Mouse (Mus musculus) brain, embryonic 18.5 days (tissue): ENCODE measurements around the gene Slc37a1.

ENCODE experiments used
- DNase-seq: peaks from one replicate; pipeline ENCODE4 v3.0.0-alpha.2; 2012; ENCODE audit warnings: low read depth, low spot score

Slc37a1 gene

GRCm38 (mm10) chr17:31286492-31286891 is at the start of gene Slc37a1:
Gene Slc37a1 (plus strand): TSS chr17:31286792.
- DNase-seq = no peak

- no peak for DNase-seq
Measured at GRCm38 (mm10) chr17:31238234-31239020, 48.2 kb upstream of the Slc37a1 start.

GRCm38 (mm10) chr17:31241156-31241555 is 45.4 kb upstream of the Slc37a1 start:
- DNase-seq = no peak

GRCm38 (mm10) chr17:31242764-31243163 is 43.8 kb upstream of the Slc37a1 start:
- DNase-seq = no peak

- no peak for DNase-seq
Measured at GRCm38 (mm10) chr17:31245321-31245720, 41.3 kb upstream of the Slc37a1 start.

- DNase-seq = no peak
Measured at GRCm38 (mm10) chr17:31247144-31247543, 39.4 kb upstream of the Slc37a1 start.

- no peak for DNase-seq
Measured at GRCm38 (mm10) chr17:31253951-31254350, 32.6 kb upstream of the Slc37a1 start.

GRCm38 (mm10) chr17:31254463-31254931 is 32.1 kb upstream of the Slc37a1 start:
- no peak for DNase-seq

- DNase-seq = no peak
Measured at GRCm38 (mm10) chr17:31257149-31257548, 29.4 kb upstream of the Slc37a1 start.

- DNase-seq = no peak
Measured at GRCm38 (mm10) chr17:31257898-31258297, 28.7 kb upstream of the Slc37a1 start.

- DNase-seq = no peak
Measured at GRCm38 (mm10) chr17:31258310-31258865, 28.2 kb upstream of the Slc37a1 start.

GRCm38 (mm10) chr17:31259145-31259544 is 27.4 kb upstream of the Slc37a1 start:
- no peak for DNase-seq

GRCm38 (mm10) chr17:31259825-31260224 is 26.8 kb upstream of the Slc37a1 start:
- DNase-seq = no peak

GRCm38 (mm10) chr17:31260430-31260829 is 26.2 kb upstream of the Slc37a1 start:
- DNase-seq = no peak

- no peak for DNase-seq
Measured at GRCm38 (mm10) chr17:31261352-31261751, 25.2 kb upstream of the Slc37a1 start.

GRCm38 (mm10) chr17:31262715-31263114 is 23.9 kb upstream of the Slc37a1 start:
- DNase-seq = no peak

- no peak for DNase-seq
Measured at GRCm38 (mm10) chr17:31263770-31264169, 22.8 kb upstream of the Slc37a1 start.

- DNase-seq = no peak
Measured at GRCm38 (mm10) chr17:31264372-31264771, 22.2 kb upstream of the Slc37a1 start.

GRCm38 (mm10) chr17:31265171-31265572 is 21.4 kb upstream of the Slc37a1 start:
- DNase-seq = no peak

GRCm38 (mm10) chr17:31265831-31266230 is 20.8 kb upstream of the Slc37a1 start:
- DNase-seq = no peak

- no peak for DNase-seq
Measured at GRCm38 (mm10) chr17:31266321-31266950, 20.2 kb upstream of the Slc37a1 start.

GRCm38 (mm10) chr17:31267138-31267537 is 19.5 kb upstream of the Slc37a1 start:
- no peak for DNase-seq

GRCm38 (mm10) chr17:31267603-31268002 is 19.0 kb upstream of the Slc37a1 start:
- DNase-seq = no peak
